Mouse (Mus musculus): ENCODE results near the gene Rilp. TPM values are rescaled to one million over a fixed set of nuclear protein-coding genes. Genes with fewer than 3 reads are reported as not detected.

The Rilp gene
- polyA plus RNA-seq, 1 experiment: not detected

- TF ChIP-seq EP300 (IDR thresholded peaks at IDR 0.05; ENCODE audit: insufficient read depth, low read depth, low read length) (no peak), POLR2A (IDR thresholded peaks at IDR 0.05; ENCODE audit: insufficient read depth, low read length) (no peak), CTCF (IDR thresholded peaks at IDR 0.05; ENCODE audit: low read depth, low read length) (no peak)
- H3K27ac ChIP-seq (ENCODE audit: insufficient read depth, low read length): peak overlapping the region; percentile 92
- no peaks in the 10 kb centered on the region for H3K4me1 ChIP-seq (ENCODE audit: control insufficient read depth, insufficient read depth, low read length)
- peak overlapping the region; percentile 70 for H3K9ac ChIP-seq (ENCODE audit: low read depth, poor library complexity, severe bottlenecking)
- no peaks in the 10 kb centered on the region for H3K9me3 ChIP-seq (replicated peaks; ENCODE audit: control insufficient read depth, insufficient read depth, low read length, poor library complexity, severe bottlenecking)
- H3K27me3 ChIP-seq (ENCODE audit: control insufficient read depth, insufficient read depth, low read length, poor library complexity, severe bottlenecking): no peaks in the 10 kb centered on the region
- peak overlapping the region; percentile 49 for H3K4me3 ChIP-seq (ENCODE audit: low read depth, low read length)
- peaks cover 5% of the 10 kb centered on the region for H3K36me3 ChIP-seq (ENCODE audit: control insufficient read depth, insufficient read depth, low read length, poor library complexity, severe bottlenecking)
These were observed 47.0 kb upstream of the Rilp start for GRCm38 (mm10) chr11:75462865-75463336.

- Histone ChIP-seq H3K27me3 (ENCODE audit: control insufficient read depth, insufficient read depth, low read length, poor library complexity, severe bottlenecking) (no peaks in the 10 kb centered on the region), H3K9ac (ENCODE audit: low read depth, poor library complexity, severe bottlenecking) (peak overlapping the region; percentile 70; the same call in 1 of the 2 replicates), H3K27ac (ENCODE audit: insufficient read depth, low read length) (0 out of 2 replicates have a peak overlapping the region, but pooled peaks have one; percentile 20), H3K36me3 (ENCODE audit: control insufficient read depth, insufficient read depth, low read length, poor library complexity, severe bottlenecking) (peaks cover 5% of the 10 kb centered on the region), H3K4me1 (ENCODE audit: control insufficient read depth, insufficient read depth, low read length) (no peaks in the 10 kb centered on the region), H3K4me3 (ENCODE audit: low read depth, low read length) (no peak overlapping the region), H3K9me3 (replicated peaks; ENCODE audit: control insufficient read depth, insufficient read depth, low read length, poor library complexity, severe bottlenecking) (no peaks in the 10 kb centered on the region)
- no peak for TF ChIP-seq POLR2A (IDR thresholded peaks at IDR 0.05; ENCODE audit: insufficient read depth, low read length)
- TF ChIP-seq CTCF (IDR thresholded peaks at IDR 0.05; ENCODE audit: low read depth, low read length): no peak
- TF ChIP-seq EP300 (IDR thresholded peaks at IDR 0.05; ENCODE audit: insufficient read depth, low read depth, low read length): no peak
These were observed 46.3 kb upstream of the Rilp start for GRCm38 (mm10) chr11:75463624-75464023.

- H3K36me3 ChIP-seq (ENCODE audit: control insufficient read depth, insufficient read depth, low read length, poor library complexity, severe bottlenecking): peaks cover 5% of the 10 kb centered on the region
- H3K27ac ChIP-seq (ENCODE audit: insufficient read depth, low read length): no peak overlapping the region
- H3K27me3 ChIP-seq (ENCODE audit: control insufficient read depth, insufficient read depth, low read length, poor library complexity, severe bottlenecking): no peaks in the 10 kb centered on the region
- no peaks in the 10 kb centered on the region for H3K4me1 ChIP-seq (ENCODE audit: control insufficient read depth, insufficient read depth, low read length)
- no peak overlapping the region for H3K9ac ChIP-seq (ENCODE audit: low read depth, poor library complexity, severe bottlenecking)
- H3K4me3 ChIP-seq (ENCODE audit: low read depth, low read length): no peak overlapping the region
- TF ChIP-seq EP300 (IDR thresholded peaks at IDR 0.05; ENCODE audit: insufficient read depth, low read depth, low read length) (no peak), CTCF (IDR thresholded peaks at IDR 0.05; ENCODE audit: low read depth, low read length) (no peak), POLR2A (IDR thresholded peaks at IDR 0.05; ENCODE audit: insufficient read depth, low read length) (no peak)
- no peaks in the 10 kb centered on the region for H3K9me3 ChIP-seq (replicated peaks; ENCODE audit: control insufficient read depth, insufficient read depth, low read length, poor library complexity, severe bottlenecking)
These were observed 45.5 kb upstream of the Rilp start for GRCm38 (mm10) chr11:75464417-75464816.

GRCm38 (mm10) chr11:75465051-75465450 is 44.8 kb upstream of the Rilp start:
- no peaks in the 10 kb centered on the region for H3K4me1 ChIP-seq (ENCODE audit: control insufficient read depth, insufficient read depth, low read length)
- no peak overlapping the region for H3K27ac ChIP-seq (ENCODE audit: insufficient read depth, low read length)
- no peak for TF ChIP-seq EP300 (IDR thresholded peaks at IDR 0.05; ENCODE audit: insufficient read depth, low read depth, low read length)
- no peak for TF ChIP-seq CTCF (IDR thresholded peaks at IDR 0.05; ENCODE audit: low read depth, low read length)
- no peak for TF ChIP-seq POLR2A (IDR thresholded peaks at IDR 0.05; ENCODE audit: insufficient read depth, low read length)
- H3K9ac ChIP-seq (ENCODE audit: low read depth, poor library complexity, severe bottlenecking): no peak overlapping the region
- no peak overlapping the region for H3K4me3 ChIP-seq (ENCODE audit: low read depth, low read length)
- no peaks in the 10 kb centered on the region for H3K27me3 ChIP-seq (ENCODE audit: control insufficient read depth, insufficient read depth, low read length, poor library complexity, severe bottlenecking)
- H3K36me3 ChIP-seq (ENCODE audit: control insufficient read depth, insufficient read depth, low read length, poor library complexity, severe bottlenecking): peaks cover 5% of the 10 kb centered on the region
- no peaks in the 10 kb centered on the region for H3K9me3 ChIP-seq (replicated peaks; ENCODE audit: control insufficient read depth, insufficient read depth, low read length, poor library complexity, severe bottlenecking)

GRCm38 (mm10) chr11:75466731-75467505 is 43.0 kb upstream of the Rilp start:
- H3K36me3 ChIP-seq (ENCODE audit: control insufficient read depth, insufficient read depth, low read length, poor library complexity, severe bottlenecking): peaks cover 5% of the 10 kb centered on the region
- H3K4me3 ChIP-seq (ENCODE audit: low read depth, low read length): no peak overlapping the region
- H3K4me1 ChIP-seq (ENCODE audit: control insufficient read depth, insufficient read depth, low read length): no peaks in the 10 kb centered on the region
- H3K9me3 ChIP-seq (replicated peaks; ENCODE audit: control insufficient read depth, insufficient read depth, low read length, poor library complexity, severe bottlenecking): no peaks in the 10 kb centered on the region
- no peaks in the 10 kb centered on the region for H3K27me3 ChIP-seq (ENCODE audit: control insufficient read depth, insufficient read depth, low read length, poor library complexity, severe bottlenecking)
- TF ChIP-seq EP300 (IDR thresholded peaks at IDR 0.05; ENCODE audit: insufficient read depth, low read depth, low read length) (no peak), CTCF (IDR thresholded peaks at IDR 0.05; ENCODE audit: low read depth, low read length) (peak; percentile 23), POLR2A (IDR thresholded peaks at IDR 0.05; ENCODE audit: insufficient read depth, low read length) (no peak)
- H3K9ac ChIP-seq (ENCODE audit: low read depth, poor library complexity, severe bottlenecking): no peak overlapping the region
- H3K27ac ChIP-seq (ENCODE audit: insufficient read depth, low read length): no peak overlapping the region
